Mouse (Mus musculus) thymus, adult 2 months (tissue): Measurements from ENCODE around the gene Sesn1. TPM values are rescaled to one million over a fixed set of nuclear protein-coding genes. Genes with fewer than 3 reads are reported as not detected.
"Not testable (repeated sequence)": the region's sequence is repeated elsewhere in the genome, so short reads cannot be mapped to it uniquely, and the experiment has no call there.

Source experiments
- DNase-seq: peaks from one replicate; pipeline ENCODE4 v3.0.0; 2021
- H3K27ac ChIP-seq: fragments of 200-500 bp; 2 replicates; pipeline ENCODE4 v1.5.1; 2012; ENCODE audit warnings: low read length, control low read depth; ENCODE audit not compliant: control insufficient read depth, insufficient read depth
- H3K27me3 ChIP-seq: fragments of 200-500 bp; 2 replicates; pipeline ENCODE4 v1.6.1; 2012; ENCODE audit warnings: mild to moderate bottlenecking, low read length, moderate library complexity, mixed read lengths; ENCODE audit not compliant: control insufficient read depth, insufficient read depth
- H3K36me3 ChIP-seq: fragments of 200-500 bp; 2 replicates; pipeline ENCODE4 v1.6.1; 2012; ENCODE audit warnings: mild to moderate bottlenecking, low read length, moderate library complexity; ENCODE audit not compliant: control insufficient read depth, insufficient read depth
- H3K4me1 ChIP-seq: fragments of 200-500 bp; replicated peaks from 2 replicates; pipeline ENCODE4 v1.6.1; 2012; ENCODE audit warnings: low read length; ENCODE audit not compliant: control insufficient read depth, insufficient read depth
- H3K4me3 ChIP-seq: fragments of 200-500 bp; 2 replicates; pipeline ENCODE4 v1.5.1; 2012; ENCODE audit warnings: mild to moderate bottlenecking, low read length, control low read depth, moderate library complexity; ENCODE audit not compliant: control insufficient read depth, insufficient read depth
- CTCF ChIP-seq: fragments of 200-500 bp; IDR thresholded peaks from 2 replicates; pipeline ENCODE4 v1.5.1; 2012; ENCODE audit warnings: mild to moderate bottlenecking, control low read depth, low read length, moderate library complexity, borderline replicate concordance; ENCODE audit not compliant: control insufficient read depth, poor library complexity, insufficient read depth; ENCODE audit errors: extremely low read depth
- POLR2A ChIP-seq: fragments of 200-500 bp; IDR thresholded peaks from 2 replicates; pipeline ENCODE4 v1.6.1; 2012; ENCODE audit warnings: mild to moderate bottlenecking, low read length, control low read depth, moderate library complexity; ENCODE audit not compliant: control insufficient read depth, poor library complexity, insufficient read depth; ENCODE audit errors: extremely low read depth
- WGBS: fragments of 180-500 bp; shearing (Covaris S2); methylation state at CpG from one replicate; pipeline ENCODE4 v1.1.7; 2018; 5-methylcytosine and 5-hydroxymethylcytosine counted together
- polyA plus RNA-seq: library from polyadenylated mRNA; depleted of rRNA; stranded (reverse); fragments of >200 nt; gene quantifications from 2 replicates; pipeline ENCODE4 v1.2.3, GENCODE M21; 2012; rRNA removed

Sesn1 gene
- polyA plus RNA-seq, 1 experiment, result 51.7 TPM

DNA sequence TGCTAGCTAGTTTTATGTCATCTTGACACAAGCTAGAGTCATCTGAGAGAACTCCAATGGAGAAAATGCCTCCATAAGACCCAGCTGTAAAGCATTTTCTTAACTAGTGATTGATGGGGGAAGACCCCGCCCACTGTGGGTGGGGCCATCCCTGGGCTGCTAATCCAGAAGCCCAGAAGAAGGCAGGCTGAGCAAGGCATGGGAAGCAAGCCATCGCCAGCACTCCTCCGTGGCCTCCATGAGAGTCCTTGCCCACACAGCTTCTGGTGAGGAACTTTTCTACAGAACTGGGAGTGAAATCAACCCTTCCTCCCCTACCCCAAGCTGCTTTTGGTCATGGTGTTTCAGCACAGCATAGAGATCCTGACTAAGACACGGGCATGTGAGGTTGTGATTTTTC is 129.4 kb downstream of the Sesn1 start:
- H3K27me3 ChIP-seq, result no peaks in the 10 kb centered on the region
- H3K36me3 ChIP-seq, result no peaks in the 10 kb centered on the region
- no peak for TF ChIP-seq POLR2A
- TF ChIP-seq CTCF, result no peak
- no peak for DNase-seq
- 97% methylated on average over 4 of the region's 4 CpGs for WGBS
- peaks cover 19% of the 10 kb centered on the region for H3K4me1 ChIP-seq
- no peak overlapping the region for H3K4me3 ChIP-seq
- no peak overlapping the region for H3K27ac ChIP-seq

DNA sequence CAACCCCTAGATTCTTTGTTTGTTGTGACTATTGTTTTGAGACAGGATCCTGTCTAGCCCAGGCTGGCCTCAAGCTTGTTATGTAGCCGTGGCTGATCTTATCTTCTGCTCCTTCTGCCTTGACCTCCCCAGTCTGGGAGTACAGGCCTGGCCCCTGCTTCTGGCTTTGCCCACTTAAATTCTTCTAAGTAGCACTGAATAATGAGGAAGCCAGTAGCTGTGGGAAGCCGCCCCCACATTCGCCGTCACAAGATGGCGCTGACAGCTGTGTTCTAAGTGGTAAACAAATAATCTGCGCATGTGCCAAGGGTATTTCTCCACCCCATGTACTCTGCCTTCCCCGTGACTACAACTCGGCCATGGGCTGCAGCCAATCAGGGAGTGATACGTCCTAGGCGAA is 142.6 kb downstream of the Sesn1 start:
- not testable (repeated sequence) for H3K4me3 ChIP-seq, H3K27me3 ChIP-seq, H3K36me3 ChIP-seq, H3K4me1 ChIP-seq, DNase-seq, H3K27ac ChIP-seq
- 96% methylated on average over 10 of the region's 10 CpGs for WGBS

DNA sequence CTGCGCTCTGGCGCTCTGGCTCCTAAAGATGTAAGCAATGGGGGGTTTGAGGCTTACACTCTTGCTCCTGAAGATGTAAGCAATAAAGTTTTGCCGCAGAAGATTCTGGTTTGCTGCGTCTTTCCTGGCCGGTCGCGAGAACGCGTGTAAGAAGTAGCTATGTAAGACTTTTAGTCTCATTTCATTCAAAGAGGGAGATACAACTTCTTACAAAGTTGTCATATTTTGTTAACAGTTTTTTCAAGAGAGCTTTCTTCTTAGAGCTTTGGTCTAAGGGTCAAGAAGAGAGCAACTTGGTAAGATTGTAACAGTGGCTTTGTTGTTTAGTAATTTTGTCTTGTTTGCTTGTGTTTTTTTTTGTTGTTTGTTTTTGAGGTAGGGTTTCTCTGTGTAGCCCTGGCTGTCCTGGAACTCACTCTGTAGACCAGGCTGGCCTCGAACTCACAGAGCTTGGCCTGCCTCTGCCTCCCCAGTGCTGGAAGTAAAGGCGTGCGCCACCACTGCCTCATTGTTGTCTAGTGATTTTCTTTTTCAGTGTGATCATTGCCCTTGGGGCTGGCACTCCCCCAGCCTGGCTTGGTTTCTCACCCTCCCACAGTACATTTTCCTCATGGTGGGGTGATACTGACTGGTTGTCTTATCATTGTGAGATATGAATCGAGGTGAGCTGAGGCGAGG is 143.3 kb downstream of the Sesn1 start:
- 92% methylated on average over 14 of the region's 14 CpGs for whole genome bisulfite sequencing
- Histone ChIP-seq H3K27me3 (no peaks in the 10 kb centered on the region), H3K36me3 (no peaks in the 10 kb centered on the region), H3K27ac (no peak overlapping the region), H3K4me1 (0 out of 2 replicates have a peak, but pooled peaks cover 3% of the 10 kb centered on the region), H3K4me3 (no peak overlapping the region)
- TF ChIP-seq CTCF, result no peak
- no peak for TF ChIP-seq POLR2A
- no peak for DNase-seq

DNA sequence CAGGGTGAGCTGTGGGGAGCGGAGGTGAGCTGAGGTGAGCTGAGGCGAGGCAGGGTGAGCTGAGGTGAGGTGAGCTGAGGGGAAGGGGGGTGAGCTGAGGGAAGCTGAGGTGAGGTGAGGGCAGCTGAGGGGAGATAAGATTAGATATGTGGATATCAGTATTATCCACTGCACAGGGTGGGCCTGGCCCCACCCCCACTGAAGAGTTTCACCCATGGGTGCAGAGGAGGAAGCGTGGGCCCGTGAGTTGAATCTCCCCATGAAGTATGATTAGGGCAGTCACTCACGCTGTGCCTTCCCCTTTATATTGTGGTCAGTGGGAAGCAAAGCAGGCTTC is 143.8 kb downstream of the Sesn1 start:
- Histone ChIP-seq H3K27ac (no peak overlapping the region), H3K36me3 (no peaks in the 10 kb centered on the region), H3K4me1 (0 out of 2 replicates have a peak, but pooled peaks cover 3% of the 10 kb centered on the region), H3K4me3 (no peak overlapping the region), H3K27me3 (no peaks in the 10 kb centered on the region)
- WGBS, result 83% methylated on average over 5 of the region's 5 CpGs
- no peak for TF ChIP-seq CTCF
- TF ChIP-seq POLR2A, result no peak
- DNase-seq, result no peak

DNA sequence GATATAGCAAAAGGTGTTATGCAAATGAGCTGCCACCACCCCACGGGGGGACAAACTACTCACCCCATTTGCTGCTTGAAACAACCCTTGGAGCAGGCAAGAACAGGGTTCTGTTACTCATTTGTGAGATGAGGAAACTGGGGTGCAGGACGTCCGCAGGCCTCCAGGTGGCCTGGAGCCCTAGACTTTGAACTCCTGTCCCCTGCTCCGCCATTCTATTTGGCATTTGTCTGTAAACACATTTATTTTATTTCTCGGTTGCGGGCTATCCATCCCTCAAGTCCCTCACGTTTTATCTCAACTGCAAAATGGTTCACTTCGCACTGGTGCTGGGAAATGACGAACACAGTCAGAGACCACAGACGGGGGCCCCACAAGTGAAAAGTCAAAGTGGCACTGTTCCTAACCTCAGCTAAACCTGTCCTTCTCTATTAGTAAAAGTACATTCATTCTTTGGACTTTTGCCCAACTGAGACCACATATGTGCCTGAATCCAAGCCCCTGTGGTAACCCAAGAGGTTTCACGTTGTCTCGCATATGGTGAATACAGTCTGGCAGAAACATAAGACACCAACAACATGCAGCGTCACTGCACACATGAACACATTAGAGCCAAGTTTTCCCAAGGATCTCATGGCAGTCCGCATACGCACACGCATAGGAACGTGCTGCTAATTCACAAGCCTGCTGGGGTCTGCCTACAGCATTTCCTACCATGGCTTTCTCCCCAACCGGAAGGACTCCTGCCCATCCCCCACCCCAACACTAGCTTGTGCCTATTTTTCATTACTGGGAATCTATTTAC is 147.9 kb downstream of the Sesn1 start:
- WGBS, result 61% methylated on average over 18 of the region's 18 CpGs
- peak; percentile 53 for DNase-seq
- no peak overlapping the region for H3K27ac ChIP-seq
- no peaks in the 10 kb centered on the region for H3K27me3 ChIP-seq
- H3K36me3 ChIP-seq, result no peaks in the 10 kb centered on the region
- no peak overlapping the region for H3K4me3 ChIP-seq
- no peak for TF ChIP-seq CTCF
- 0 out of 2 replicates have a peak, but pooled peaks cover 3% of the 10 kb centered on the region for H3K4me1 ChIP-seq

Other genes starting within 250 kb of the Sesn1 start
- 2.9 and 5.1 TPM in 2 replicates for gene Ccdc162, start 93.3 kb upstream of the Sesn1 start, polyA plus RNA-seq
- 5.7 and 6.5 TPM in 2 replicates for gene Cep57l1, start 64 bp upstream of the Sesn1 start, polyA plus RNA-seq
- 0.15 and 0.46 TPM in 2 replicates for gene Armc2, start 208.5 kb downstream of the Sesn1 start, polyA plus RNA-seq